Mouse (Mus musculus) embryonic facial prominence, embryonic 14.5 days (tissue): ENCODE measurements at regions not wholly inside any gene's neighbourhood (a gene's known extent, or its start where the extent isn't known, plus 50 kb on each side); places are given as distances from the start of the nearest gene placed in this dataset.
A peak's percentile ranks its signal among the peaks of the same experiment; 100 is the strongest.

ENCODE experiments used
- ATAC-seq: fragments of 200-750 bp; cut with Nextera tagmentation; 2 replicates; pipeline ENCODE4 v1.8.0; 2017; ENCODE audit warnings: low read depth, moderate number of reproducible peaks, moderate TSS enrichment
- DNase-seq: peaks from one replicate; pipeline ENCODE4 v3.0.0-alpha.2; 2015; ENCODE audit warnings: low spot score
- H3K27ac ChIP-seq: fragments of 300-500 bp; sonication (generic); replicated peaks from 2 replicates; pipeline ENCODE4 v1.5.1; 2014; ENCODE audit warnings: low read depth, mild to moderate bottlenecking, low read length, moderate library complexity
- H3K27me3 ChIP-seq: fragments of 300-500 bp; sonication (generic); replicated peaks from 2 replicates; pipeline ENCODE4 v1.6.1; 2014; ENCODE audit warnings: low read length; ENCODE audit not compliant: control insufficient read depth, insufficient read depth
- H3K36me3 ChIP-seq: fragments of 300-500 bp; sonication (generic); 2 replicates; pipeline ENCODE4 v1.6.1; 2014; ENCODE audit warnings: low read length, mixed read lengths; ENCODE audit not compliant: control insufficient read depth, insufficient read depth
- H3K4me1 ChIP-seq: fragments of 300-500 bp; sonication (generic); 2 replicates; pipeline ENCODE4 v1.6.1; 2014; ENCODE audit warnings: antibody characterized with exemption, low read length; ENCODE audit not compliant: control insufficient read depth, insufficient read depth
- H3K4me2 ChIP-seq: fragments of 300-500 bp; sonication (generic); 2 replicates; pipeline ENCODE4 v1.6.1; 2014; ENCODE audit warnings: low read depth, mild to moderate bottlenecking, low read length, moderate library complexity, mixed read lengths
- H3K4me3 ChIP-seq: fragments of 300-500 bp; sonication (generic); 2 replicates; pipeline ENCODE4 v1.5.1; 2014; ENCODE audit warnings: low read depth, mild to moderate bottlenecking, low read length
- H3K9ac ChIP-seq: fragments of 300-500 bp; sonication (generic); 2 replicates; pipeline ENCODE4 v1.6.1; 2014; ENCODE audit warnings: low read depth, mild to moderate bottlenecking, low read length, moderate library complexity, mixed read lengths
- H3K9me3 ChIP-seq: fragments of 300-500 bp; sonication (generic); 2 replicates; pipeline ENCODE4 v1.6.1; 2016; ENCODE audit warnings: low read length; ENCODE audit not compliant: control insufficient read depth
- WGBS: fragments of 180-500 bp; shearing (Covaris S2); extraction: QIAGEN DNeasy Blood & Tissue Kit; methylation state at CpG from one replicate; pipeline ENCODE4 v1.1.7; 2014; 5-methylcytosine and 5-hydroxymethylcytosine counted together

DNA sequence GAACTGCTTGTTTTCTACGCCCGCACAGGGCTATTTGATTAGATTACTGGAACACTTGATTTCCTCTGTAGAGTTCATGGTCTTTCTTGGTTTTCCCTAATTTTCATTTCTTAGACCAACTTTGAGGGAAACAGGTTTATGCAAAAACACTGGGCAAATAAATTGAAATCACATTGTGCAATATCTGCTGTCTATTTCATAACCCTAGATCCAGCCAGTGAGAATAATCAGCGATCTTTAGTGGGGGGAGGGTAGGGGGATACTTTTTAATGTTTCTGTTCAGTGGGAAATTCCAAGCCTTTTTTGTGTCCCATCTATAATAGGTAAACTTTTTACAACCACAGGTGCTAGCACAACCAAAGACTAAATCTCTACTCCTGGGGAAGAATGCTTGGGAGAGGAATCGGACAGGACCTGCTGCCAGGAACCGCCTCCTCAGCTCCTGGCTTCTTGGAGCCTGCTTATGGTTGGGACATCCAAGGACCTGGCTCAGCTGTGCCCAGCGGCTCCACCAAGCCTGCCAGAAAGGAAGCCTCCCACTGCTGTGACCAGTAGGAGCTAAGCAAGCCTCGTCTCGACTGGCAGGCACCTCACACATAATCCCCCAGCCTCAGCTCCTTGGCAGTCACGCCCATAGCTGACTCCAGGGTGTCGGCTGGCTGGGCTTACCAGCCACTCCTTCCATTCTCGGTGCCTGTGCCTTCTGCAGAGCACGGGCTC lies 80.8 kb upstream of the Irs2 start:
- Histone ChIP-seq H3K4me2 (no peak overlapping the region), H3K9me3 (no peaks in the 10 kb centered on the region), H3K27ac (no peak overlapping the region), H3K4me1 (peaks cover 10% of the 10 kb centered on the region), H3K27me3 (no peaks in the 10 kb centered on the region), H3K9ac (no peak overlapping the region), H3K4me3 (no peak overlapping the region), H3K36me3 (no peaks in the 10 kb centered on the region)
- WGBS = 36% methylated on average over 12 of the region's 12 CpGs
- no peak for DNase-seq
- no peak; the same call in 1 of the 2 replicates for ATAC-seq

DNA sequence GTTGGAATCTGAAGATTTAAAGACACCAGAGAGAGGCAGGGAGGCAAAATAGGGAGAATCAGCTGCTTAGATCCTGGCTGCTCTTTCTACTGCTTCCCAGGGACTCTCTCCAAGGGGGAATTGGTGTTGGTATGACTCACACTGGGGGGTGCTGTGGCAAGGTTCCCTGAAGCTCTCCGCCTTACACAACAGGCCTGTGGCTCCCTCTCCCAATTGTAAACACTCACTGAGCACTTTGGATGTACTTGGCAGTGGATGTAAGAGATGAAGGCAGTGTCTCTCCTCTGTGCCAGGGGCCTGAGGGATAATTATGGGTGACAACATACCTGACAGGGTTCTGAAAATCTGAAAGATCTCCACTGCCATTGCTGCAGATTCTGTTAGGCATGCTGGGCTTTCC lies 77.0 kb upstream of the Irs2 start:
- Histone ChIP-seq H3K4me3 (no peak overlapping the region), H3K27ac (no peak overlapping the region), H3K36me3 (no peaks in the 10 kb centered on the region), H3K9ac (no peak overlapping the region), H3K4me2 (no peak overlapping the region), H3K27me3 (no peaks in the 10 kb centered on the region), H3K9me3 (no peaks in the 10 kb centered on the region), H3K4me1 (peaks cover 11% of the 10 kb centered on the region)
- ATAC-seq (no peak), DNase-seq (no peak)
- WGBS = 50% methylated on average over 1 of the region's 1 CpGs

DNA sequence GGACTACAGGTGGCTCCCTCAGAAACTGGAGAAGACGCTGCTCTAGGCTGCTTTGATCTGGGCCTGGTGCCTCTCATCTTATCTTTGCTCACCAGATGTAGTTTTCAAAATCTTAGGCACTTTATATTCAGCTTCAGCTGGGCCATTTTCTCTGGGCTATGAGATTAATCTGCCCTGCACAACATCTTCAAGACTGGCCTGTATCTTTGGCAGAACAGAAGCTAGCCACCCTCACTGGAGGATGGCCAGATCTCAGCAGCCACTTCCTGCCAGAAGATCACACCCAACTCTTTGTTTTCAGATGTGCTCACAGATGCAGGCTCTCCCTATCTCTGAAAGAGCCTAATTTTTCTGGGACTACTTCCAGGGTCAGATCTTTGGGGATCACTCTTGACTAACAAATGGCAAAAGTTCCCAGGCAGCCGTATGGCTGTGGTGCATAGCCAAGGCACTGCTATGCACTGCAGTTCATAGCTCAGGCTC lies 75.8 kb upstream of the Irs2 start:
- no peak overlapping the region for H3K27ac ChIP-seq
- peaks cover 6% of the 10 kb centered on the region for H3K4me1 ChIP-seq
- no peak overlapping the region for H3K9ac ChIP-seq
- no peak for ATAC-seq
- WGBS = 63% methylated on average over 2 of the region's 2 CpGs
- no peaks in the 10 kb centered on the region for H3K36me3 ChIP-seq
- H3K4me3 ChIP-seq = no peak overlapping the region
- H3K27me3 ChIP-seq = no peaks in the 10 kb centered on the region
- DNase-seq = peak; percentile 50
- no peaks in the 10 kb centered on the region for H3K9me3 ChIP-seq
- no peak overlapping the region for H3K4me2 ChIP-seq

DNA sequence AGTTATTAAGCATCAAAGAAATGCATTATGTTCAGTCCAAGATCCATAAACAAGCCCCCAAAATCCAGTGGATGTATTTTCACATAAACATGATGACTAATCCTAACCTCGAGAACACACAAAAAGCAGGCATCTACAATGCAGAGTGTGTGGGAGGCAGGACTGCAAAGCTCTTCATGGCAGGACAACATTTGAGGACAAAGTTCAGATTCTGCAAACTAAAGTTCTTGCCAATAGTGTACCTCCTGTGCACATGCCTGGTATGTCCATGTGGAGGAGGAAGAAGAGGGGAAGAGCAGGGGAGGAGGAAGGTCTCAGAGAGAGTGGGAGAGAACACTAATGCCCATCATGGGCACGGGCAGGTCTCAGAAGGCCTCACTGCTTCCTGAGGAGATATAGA lies 72.6 kb upstream of the Irs2 start:
- Histone ChIP-seq H3K36me3 (no peaks in the 10 kb centered on the region), H3K27ac (no peak overlapping the region), H3K4me1 (peaks cover 22% of the 10 kb centered on the region), H3K4me2 (no peak overlapping the region), H3K4me3 (no peak overlapping the region), H3K9ac (no peak overlapping the region), H3K27me3 (no peaks in the 10 kb centered on the region), H3K9me3 (no peaks in the 10 kb centered on the region)
- no peak for DNase-seq
- ATAC-seq = no peak
- 75% methylated on average over 2 of the region's 2 CpGs for WGBS

DNA sequence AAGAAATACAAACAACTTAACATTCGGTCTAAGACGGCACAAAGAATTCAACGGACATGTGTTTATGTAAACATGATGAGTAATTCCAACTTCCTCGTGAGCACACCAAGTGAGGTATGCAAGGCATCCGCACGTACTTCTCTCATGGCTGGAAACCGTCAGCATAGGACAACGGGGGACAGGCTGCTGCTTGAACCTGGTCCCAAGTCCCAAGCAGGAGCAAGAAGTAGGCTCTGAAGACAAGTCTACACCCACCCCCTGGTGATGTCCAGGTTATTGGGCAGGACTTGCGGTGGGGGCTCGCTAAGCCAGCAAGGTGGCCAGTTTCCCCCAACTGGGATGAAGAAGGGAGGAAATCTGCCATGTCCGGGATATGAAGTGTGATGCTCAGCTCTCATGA lies 71.5 kb upstream of the Irs2 start:
- DNase-seq (peak; percentile 49), ATAC-seq (no peak)
- Histone ChIP-seq H3K27ac (no peak overlapping the region), H3K4me3 (no peak overlapping the region), H3K9ac (no peak overlapping the region), H3K36me3 (no peaks in the 10 kb centered on the region), H3K4me1 (peaks cover 22% of the 10 kb centered on the region), H3K9me3 (no peaks in the 10 kb centered on the region), H3K4me2 (no peak overlapping the region), H3K27me3 (no peaks in the 10 kb centered on the region)
- 56% methylated on average over 11 of the region's 11 CpGs for WGBS

DNA sequence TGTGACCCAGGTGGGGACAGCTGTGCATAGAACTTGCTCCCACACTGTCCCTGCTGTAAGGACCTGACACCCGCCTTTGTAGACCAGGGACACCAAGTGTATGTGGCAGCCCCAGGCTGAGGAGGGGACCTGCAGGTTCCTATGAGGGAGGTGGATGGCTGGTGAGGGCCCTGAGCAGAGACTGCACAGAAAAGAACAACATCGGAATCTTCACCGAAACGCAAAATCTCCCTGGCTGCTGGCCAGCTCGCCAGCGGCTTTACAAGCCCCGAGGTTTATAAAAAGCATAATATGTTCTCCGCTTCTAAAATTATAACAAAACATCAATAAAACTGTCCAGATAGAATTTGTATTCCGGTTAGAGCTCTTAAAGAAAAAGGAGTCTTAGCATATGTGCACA lies 68.9 kb upstream of the Irs2 start:
- Histone ChIP-seq H3K4me1 (peaks cover 19% of the 10 kb centered on the region), H3K36me3 (no peaks in the 10 kb centered on the region), H3K9ac (peak overlapping the region; percentile 32; the same call in 1 of the 2 replicates), H3K4me3 (no peak overlapping the region), H3K27me3 (no peaks in the 10 kb centered on the region), H3K9me3 (no peaks in the 10 kb centered on the region), H3K27ac (0 out of 2 replicates have a peak overlapping the region, but pooled peaks have one; percentile 15), H3K4me2 (peak overlapping the region; percentile 30)
- WGBS = 29% methylated on average over 9 of the region's 9 CpGs
- peak; percentile 44 for DNase-seq
- 0 out of 2 replicates have a peak, but pooled peaks have one; percentile 9 for ATAC-seq

DNA sequence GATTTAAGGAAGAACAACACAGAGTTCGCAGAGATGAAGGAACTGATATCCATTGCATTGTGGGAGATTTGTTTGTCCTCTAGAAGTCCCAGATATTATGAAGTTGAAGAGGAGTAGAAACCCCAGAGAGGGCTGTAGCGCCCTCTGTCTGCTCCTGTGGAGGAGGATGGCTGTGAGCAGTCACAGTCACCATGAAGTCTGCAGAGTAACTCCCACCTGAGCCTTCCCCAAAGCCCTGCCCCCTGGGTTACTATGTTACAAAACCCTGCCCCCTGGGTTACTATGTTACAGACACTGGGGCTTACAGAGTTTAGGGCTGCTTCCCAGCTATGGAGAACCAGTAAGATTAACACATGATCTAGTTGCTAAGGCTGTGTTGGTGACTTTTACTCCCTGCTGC lies 62.9 kb upstream of the Irs2 start:
- H3K27ac ChIP-seq = no peak overlapping the region
- H3K4me2 ChIP-seq = no peak overlapping the region
- no peak for DNase-seq
- peak; percentile 50; the same call in 1 of the 2 replicates for ATAC-seq
- H3K4me3 ChIP-seq = no peak overlapping the region
- no peaks in the 10 kb centered on the region for H3K36me3 ChIP-seq
- no peaks in the 10 kb centered on the region for H3K27me3 ChIP-seq
- H3K4me1 ChIP-seq = peaks cover 8% of the 10 kb centered on the region
- H3K9me3 ChIP-seq = no peaks in the 10 kb centered on the region
- no peak overlapping the region for H3K9ac ChIP-seq
- WGBS = 64% methylated on average over 2 of the region's 2 CpGs

DNA sequence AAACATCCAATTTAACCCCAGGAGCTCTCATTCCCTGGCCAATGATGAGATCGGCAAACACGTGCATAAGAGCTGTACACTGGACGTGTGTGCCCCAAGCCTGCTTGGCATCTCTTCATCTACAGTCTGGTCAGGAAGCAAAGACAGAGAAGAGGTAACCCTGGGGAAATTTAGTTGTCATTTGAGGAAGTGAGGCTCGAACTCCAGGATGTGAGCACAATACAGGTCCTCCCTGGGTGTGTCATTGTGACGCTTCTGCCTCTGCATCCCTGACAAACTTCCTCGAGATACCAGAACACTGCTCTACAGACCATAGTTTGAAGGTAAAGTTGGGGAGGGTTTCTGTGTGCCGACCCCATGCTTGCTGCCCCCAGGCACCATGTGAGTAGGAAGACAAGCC lies 59.2 kb upstream of the Irs2 start:
- Histone ChIP-seq H3K4me2 (no peak overlapping the region), H3K4me1 (peaks cover 8% of the 10 kb centered on the region), H3K9me3 (no peaks in the 10 kb centered on the region), H3K27me3 (no peaks in the 10 kb centered on the region), H3K27ac (no peak overlapping the region), H3K4me3 (no peak overlapping the region), H3K36me3 (no peaks in the 10 kb centered on the region), H3K9ac (no peak overlapping the region)
- 76% methylated on average over 7 of the region's 7 CpGs for WGBS
- DNase-seq (no peak), ATAC-seq (no peak)

DNA sequence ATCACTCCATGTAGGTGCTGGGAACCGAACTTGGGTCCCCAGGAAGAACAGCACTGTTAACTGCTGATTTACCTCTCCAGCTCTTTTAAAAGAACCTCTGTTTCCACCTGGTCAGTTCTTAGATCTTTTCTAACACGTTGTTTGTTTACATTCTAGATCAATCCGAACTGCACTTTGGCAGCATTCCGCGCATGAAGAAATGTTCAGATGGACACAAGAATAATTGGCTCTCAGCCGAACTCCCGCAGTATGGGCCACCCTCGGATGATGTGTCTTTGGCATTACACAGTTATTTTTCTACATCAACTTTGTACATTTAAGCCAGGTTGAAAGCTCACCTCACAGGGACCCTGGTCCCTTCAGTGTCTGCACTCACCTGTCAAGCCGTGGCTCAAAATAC lies 57.7 kb upstream of the Irs2 start:
- 91% methylated on average over 9 of the region's 9 CpGs for WGBS
- no peaks in the 10 kb centered on the region for H3K9me3 ChIP-seq

More for the DNA sequence above, 57.7 kb upstream of the Irs2 start:
- ATAC-seq (no peak), DNase-seq (no peak)
- Histone ChIP-seq H3K4me3 (no peak overlapping the region), H3K27ac (no peak overlapping the region), H3K9ac (no peak overlapping the region), H3K4me1 (no peaks in the 10 kb centered on the region), H3K36me3 (no peaks in the 10 kb centered on the region), H3K27me3 (no peaks in the 10 kb centered on the region), H3K4me2 (no peak overlapping the region)
